Mouse (Mus musculus): ENCODE measurements around the gene Nudt22.

The Nudt22 gene

GRCm38 (mm10) chr19:6996006-6996405, at the start of gene Nudt22, which contains the start of gene Trpt1:
TSS of gene Nudt22 (minus strand) at chr19:6996117.
TSS of gene Trpt1 (plus strand) at chr19:6996131.
- DNase-seq (ENCODE audit: low read depth, low spot score), result peak; percentile 96

GRCm38 (mm10) chr19:7044706-7045105, 48.8 kb upstream of the Nudt22 start:
- DNase-seq (ENCODE audit: low read depth, low spot score), result peak; percentile 67

GRCm38 (mm10) chr19:7044279-7044678, 48.4 kb upstream of the Nudt22 start:
- no peak for DNase-seq (ENCODE audit: low read depth, low spot score)

GRCm38 (mm10) chr19:7041171-7041570, 45.3 kb upstream of the Nudt22 start:
- DNase-seq (ENCODE audit: low read depth, low spot score), result no peak

- no peak for DNase-seq (ENCODE audit: low read depth, low spot score)
These were observed 44.8 kb upstream of the Nudt22 start for GRCm38 (mm10) chr19:7040637-7041130.

- DNase-seq (ENCODE audit: low read depth, low spot score), result peak; percentile 100
These were observed 44.1 kb upstream of the Nudt22 start, which contains the start of gene Stip1 for GRCm38 (mm10) chr19:7039841-7040636. TSS of gene Stip1 (minus strand) at chr19:7039967.

- peak; percentile 65 for DNase-seq (ENCODE audit: low read depth, low spot score)
These were observed 43.3 kb upstream of the Nudt22 start for GRCm38 (mm10) chr19:7039088-7039720.

GRCm38 (mm10) chr19:7034006-7034405, 38.1 kb upstream of the Nudt22 start:
- DNase-seq (ENCODE audit: low read depth, low spot score), result no peak

DNA sequence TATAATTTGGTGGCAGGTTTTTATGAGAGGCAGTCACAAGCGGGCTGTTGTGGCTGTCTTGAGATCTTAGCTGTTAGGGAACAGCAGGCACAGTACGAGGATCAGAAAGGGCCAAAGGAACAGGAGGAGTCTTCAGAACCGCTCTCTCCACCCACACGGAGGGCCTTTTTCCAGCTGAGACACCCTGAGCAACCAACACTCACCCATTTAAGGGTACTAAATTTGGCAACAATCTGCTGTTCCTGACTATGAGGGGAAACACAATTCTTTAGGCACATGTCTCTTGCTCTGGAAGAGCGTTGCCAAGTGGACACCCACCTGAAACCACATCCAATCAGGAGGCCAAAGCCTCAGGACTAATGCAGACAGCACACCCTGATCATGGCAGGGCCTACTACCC, 33.6 kb upstream of the Nudt22 start:
- peak; percentile 87 for DNase-seq (ENCODE audit: low read depth, low spot score)

DNA sequence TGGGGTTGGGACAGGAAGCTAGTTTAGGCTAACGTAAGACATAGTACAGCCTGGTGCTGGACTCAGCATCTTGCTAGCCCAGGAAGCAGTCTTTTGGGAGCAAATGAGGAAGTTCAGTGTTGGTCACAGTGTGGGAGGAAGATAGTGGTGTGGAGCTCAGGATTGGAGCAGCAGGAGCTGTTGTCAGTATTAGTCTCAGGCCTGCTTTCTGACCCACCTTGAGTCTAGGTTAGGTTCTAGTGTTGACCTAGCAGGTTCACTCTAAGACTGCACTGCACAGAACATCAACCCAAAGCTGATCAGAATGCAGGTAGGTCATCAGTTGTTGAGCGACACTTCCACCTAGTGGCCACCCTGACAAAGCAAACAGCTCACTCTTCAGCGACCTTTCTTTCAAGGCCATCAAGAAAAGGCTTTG, 24.3 kb upstream of the Nudt22 start:
- DNase-seq (ENCODE audit: low read depth, low spot score), result peak; percentile 80

GRCm38 (mm10) chr19:7019191-7019590, 23.3 kb upstream of the Nudt22 start, which contains the start of gene Fermt3:
TSS of gene Fermt3 (minus strand) at chr19:7019469.
- DNase-seq (ENCODE audit: low read depth, low spot score), result peak; percentile 36

GRCm38 (mm10) chr19:7018546-7018945, 22.6 kb upstream of the Nudt22 start:
- DNase-seq (ENCODE audit: low read depth, low spot score), result no peak

DNA sequence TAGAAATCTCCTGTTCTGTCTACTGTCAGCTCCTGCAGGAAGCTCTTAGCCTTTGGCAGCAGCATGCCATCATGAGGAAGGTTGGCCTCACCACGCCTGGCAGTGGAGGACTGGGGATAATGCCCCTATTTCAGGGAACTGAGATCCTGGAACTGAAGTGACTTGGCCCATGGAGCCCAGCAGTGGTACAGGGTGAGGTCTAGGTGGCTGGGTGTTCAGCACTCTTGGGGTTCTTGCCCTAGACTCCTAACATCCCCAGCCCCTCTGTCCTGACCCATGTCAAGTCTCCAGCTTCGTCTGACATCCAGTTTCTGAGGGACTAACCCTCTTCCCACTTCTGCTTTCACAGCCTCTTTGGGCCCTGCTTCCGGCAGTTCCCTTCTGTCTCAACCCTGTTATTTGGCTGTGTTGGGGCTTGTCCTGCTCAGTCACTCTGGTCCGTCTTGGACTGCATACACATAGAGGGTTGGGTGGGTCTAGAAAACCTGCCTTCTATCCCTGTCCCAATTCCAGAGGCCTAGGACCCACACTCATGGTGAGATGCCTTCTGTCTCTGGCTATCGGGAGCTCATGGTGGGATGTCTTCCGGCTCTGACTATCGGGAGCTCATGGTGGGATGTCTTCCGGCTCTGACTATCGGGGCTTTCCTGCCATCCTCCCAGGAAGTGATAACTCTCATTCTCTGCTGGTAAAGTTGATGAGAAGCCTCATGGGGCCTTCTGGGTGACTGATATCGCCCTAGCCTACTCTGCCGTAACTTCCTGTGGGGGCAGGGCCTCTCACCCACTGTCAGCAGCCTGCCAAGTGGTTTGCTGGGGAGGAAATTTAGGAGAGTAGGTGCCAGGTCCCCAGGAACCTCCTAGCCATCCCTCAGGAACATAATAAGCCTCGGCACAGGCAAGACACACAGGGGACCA, 21.9 kb upstream of the Nudt22 start:
- no peak for DNase-seq (ENCODE audit: low read depth, low spot score)

DNA sequence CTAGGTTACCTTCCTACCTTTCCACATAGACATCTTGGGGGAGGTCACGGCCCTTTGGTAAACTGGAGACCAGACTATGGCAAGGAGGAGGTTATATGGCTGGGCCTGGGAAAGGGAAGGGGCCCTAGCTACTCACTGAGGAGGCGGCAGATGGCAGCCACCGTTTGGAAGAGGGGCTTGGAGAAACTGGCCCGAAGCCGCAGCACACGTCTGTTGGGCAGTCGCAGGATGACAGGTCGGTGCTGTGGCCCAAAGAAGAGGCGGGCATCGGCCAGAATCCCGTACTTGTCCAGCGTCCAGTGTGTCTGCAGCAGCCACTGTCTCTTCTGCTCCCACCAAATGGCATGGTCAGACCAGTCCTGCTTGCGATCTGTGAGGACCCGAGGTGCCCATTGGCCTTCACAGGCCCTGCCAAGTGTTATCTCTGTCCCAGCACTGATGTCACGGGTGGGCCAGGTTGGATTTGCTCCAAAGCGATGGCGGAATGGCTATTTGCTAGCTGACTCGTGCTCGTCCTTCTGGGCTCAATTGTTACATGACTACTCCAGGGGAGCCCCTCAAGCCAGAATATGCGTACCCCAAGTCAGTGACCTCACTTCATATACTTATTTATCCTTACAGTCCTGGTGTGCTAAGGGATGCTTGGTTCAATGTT, 18.7 kb upstream of the Nudt22 start:
- DNase-seq (ENCODE audit: low read depth, low spot score), result no peak

DNA sequence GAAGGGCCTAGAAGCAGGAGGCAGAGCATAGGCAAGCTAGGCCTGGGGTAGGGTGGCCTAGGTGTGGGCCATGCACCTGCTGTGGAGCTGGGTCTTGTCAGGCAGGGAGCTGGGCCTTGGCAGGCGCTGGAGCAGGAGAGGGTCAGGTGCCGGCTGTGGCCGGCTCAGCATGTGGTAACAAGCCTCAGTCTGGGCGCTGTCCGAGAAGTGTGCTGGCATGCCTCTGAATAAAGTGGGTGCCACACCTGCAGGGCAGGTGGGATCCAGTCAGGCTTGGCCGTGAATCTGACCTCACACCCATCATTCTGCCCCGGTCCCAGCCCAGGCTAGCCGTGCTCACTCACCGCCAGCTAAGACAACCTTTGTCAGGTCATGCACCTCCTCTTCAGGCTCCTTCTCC, 18.1 kb upstream of the Nudt22 start:
- no peak for DNase-seq (ENCODE audit: low read depth, low spot score)

DNA sequence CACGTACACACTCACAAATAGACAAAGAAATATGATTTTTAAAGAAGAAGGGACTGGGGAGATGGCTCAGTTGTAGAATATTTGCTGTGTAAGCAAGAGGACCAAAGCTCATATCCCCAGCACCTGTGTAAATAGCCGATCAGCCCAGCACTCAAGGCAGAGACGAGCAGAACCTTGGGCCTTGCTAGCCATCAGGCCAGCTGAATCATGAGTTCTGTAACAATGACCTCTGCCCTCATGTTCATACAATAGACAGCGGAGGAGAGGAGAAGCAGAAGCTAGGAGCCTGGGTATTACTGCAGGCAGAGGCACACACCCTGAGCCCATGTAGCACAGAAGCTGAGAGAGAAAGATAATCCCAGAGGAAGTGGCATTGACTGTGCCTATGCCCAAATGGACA, 16.5 kb upstream of the Nudt22 start:
- no peak for DNase-seq (ENCODE audit: low read depth, low spot score)

DNA sequence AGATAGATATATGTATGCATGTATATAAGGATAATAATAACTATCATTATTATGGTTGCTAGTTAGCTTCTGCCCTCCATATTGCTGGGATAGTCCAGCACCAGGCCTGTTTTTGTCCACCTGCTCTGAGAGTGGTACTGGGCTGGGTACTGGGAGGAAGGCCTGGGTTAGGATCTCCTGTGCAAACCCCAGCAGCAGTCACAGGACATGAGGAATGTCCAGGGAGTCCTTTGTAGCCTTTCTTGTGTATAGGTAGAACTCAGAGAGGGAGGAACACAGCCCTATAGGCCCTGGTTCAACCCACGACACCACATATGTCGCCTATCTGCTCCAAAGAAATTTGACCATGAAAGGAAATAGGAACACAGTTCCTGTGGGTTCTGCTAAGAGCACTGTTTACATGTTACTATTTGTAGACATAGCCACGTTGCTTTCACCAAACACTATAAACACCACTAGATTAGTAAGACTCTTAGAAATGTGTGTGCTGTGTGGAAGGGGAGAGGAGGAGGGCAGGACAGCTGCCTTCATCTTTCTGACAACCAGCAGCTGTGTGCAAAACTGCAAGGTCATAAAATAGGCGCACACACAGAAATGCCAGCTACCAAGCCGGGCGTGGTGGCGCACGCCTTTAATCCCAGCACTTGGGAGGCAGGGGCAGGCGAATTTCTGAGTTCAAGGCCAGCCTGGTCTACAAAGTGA, 11.1 kb upstream of the Nudt22 start:
- DNase-seq (ENCODE audit: low read depth, low spot score), result peak; percentile 36

DNA sequence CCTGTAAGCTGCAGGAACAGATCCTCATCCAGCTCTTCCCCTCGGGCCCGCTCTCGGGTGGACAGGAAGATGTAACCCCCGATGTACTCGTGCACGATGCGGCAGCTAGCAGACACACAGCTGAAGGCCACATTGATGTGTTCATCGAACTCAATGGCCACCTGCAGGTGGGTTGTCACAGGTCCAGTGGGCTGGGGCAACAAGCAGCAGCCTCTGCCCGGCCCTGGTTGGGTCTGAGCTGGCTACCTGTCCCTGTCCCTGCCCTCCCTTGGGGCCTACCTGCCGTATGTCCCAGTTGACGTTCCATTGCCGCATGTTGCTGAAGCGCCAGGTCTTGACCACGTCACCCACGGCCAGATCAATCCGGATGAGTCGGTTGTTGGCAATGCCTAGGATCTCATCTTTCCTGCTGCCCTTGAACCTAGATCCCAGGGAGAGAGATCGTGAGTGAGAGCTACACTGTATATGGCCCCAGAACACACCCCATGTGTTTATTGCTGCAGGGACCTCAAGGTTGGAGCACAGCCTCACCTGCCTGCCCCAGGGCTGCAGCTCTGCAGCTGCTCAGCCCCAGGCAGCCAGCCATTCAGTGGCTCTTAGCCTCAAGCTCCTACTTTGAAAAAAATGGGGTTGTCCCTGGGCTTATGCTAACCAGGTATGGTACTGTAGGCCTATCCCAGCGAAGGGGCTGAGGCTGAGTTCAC, 3.6 kb upstream of the Nudt22 start:
- no peak for DNase-seq (ENCODE audit: low read depth, low spot score)

GRCm38 (mm10) chr19:6997721-6998290, 1.9 kb upstream of the Nudt22 start:
- no peak for DNase-seq (ENCODE audit: low read depth, low spot score)
